Mouse (Mus musculus): ENCODE data around the gene Psmb5.

The Psmb5 gene

DNA sequence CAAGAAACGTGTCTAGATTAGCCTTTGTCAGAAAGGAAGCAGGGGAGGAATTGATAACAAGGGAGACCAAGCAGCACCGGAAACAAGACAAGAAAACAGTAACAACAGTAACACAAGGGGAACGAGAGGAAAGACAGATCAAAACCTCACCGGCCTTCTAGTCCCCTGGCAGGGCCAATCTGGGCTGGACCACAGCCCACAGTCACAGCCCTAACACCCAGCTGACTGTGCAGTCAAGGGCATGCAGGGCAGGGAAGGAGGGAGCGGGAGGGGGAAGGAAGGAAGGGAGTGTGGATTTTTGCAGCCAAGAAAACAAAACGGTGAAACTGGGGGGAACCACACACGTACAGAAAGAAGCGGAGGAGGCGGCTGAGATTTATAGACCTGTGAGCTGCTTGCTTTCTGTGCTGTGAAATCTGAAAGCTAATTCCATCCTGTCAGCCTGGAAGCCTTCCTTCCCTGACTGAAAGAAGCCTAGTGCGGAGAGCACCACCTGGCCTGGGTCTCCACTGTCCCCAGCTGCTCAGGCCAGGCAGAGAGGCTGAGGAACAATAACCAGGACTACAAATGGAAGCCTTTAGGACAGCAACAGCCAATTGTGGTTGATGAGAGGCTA is 25.4 kb downstream of the Psmb5 start:
- no peak for DNase-seq (ENCODE audit: low read depth, low spot score)

DNA sequence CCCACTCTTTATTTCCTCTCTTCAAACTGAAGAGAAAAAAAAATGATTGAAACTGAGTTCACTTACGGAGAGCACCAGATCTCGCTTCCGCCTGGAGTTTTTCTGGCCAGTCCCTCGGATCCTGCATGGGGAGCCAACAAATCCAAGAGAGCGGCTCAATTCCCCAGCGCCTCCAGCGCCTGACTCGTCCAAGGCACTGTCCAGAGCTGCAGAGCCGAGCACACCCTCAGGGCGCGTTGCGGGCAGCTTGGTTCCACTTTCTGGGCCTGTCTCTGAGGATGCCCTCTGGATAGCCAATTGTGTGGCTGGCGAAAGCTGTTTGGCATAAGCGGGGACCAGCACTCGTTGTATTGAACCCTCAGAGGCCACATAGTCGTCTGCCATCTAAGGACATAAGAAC is 26.8 kb downstream of the Psmb5 start:
- no peak for DNase-seq (ENCODE audit: low read depth, low spot score)

GRCm38 (mm10) chr14:54583681-54584338 is 34.0 kb downstream of the Psmb5 start:
- peak; percentile 61 for DNase-seq (ENCODE audit: low read depth, low spot score)

- no peak for DNase-seq (ENCODE audit: low read depth, low spot score)
These were observed 35.3 kb downstream of the Psmb5 start for GRCm38 (mm10) chr14:54582536-54582935.

DNA sequence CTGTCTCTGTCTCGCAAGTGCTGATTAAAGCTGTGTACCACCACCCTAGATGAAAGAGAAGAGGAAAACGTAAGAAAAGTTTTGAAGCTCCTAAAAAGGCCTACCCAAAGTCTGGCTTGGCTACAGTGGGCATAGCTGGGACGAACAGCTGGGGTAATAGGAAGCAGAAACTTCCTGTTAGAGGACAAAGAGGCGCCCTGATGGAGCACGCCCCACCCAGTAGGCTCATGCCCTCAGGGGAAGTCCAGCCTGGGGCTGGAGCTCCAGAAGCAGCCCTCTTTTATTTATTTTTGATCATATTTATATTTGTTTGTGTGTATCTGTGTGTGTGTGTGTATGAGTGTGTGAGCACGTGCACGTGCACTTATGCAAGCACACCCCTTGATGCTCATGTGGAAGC is 38.2 kb downstream of the Psmb5 start:
- DNase-seq (ENCODE audit: low read depth, low spot score), result no peak

- no peak for DNase-seq (ENCODE audit: low read depth, low spot score)
These were observed 39.8 kb downstream of the Psmb5 start for GRCm38 (mm10) chr14:54578063-54578462.

GRCm38 (mm10) chr14:54577089-54577982 is 40.5 kb downstream of the Psmb5 start, which contains the start of gene Ajuba:
Gene Ajuba, minus strand, starts transcription at chr14:54577558.
- DNase-seq (ENCODE audit: low read depth, low spot score), result no peak

GRCm38 (mm10) chr14:54576241-54577088 is 41.4 kb downstream of the Psmb5 start:
- DNase-seq (ENCODE audit: low read depth, low spot score), result no peak

- no peak for DNase-seq (ENCODE audit: low read depth, low spot score)
These were observed 42.2 kb downstream of the Psmb5 start for GRCm38 (mm10) chr14:54575631-54576030.

- no peak for DNase-seq (ENCODE audit: low read depth, low spot score)
These were observed 42.8 kb downstream of the Psmb5 start for GRCm38 (mm10) chr14:54575031-54575430.

GRCm38 (mm10) chr14:54574253-54574652 is 43.6 kb downstream of the Psmb5 start:
- DNase-seq (ENCODE audit: low read depth, low spot score), result no peak

- DNase-seq (ENCODE audit: low read depth, low spot score), result peak; percentile 42
These were observed 44.8 kb downstream of the Psmb5 start for GRCm38 (mm10) chr14:54572790-54573736.

DNA sequence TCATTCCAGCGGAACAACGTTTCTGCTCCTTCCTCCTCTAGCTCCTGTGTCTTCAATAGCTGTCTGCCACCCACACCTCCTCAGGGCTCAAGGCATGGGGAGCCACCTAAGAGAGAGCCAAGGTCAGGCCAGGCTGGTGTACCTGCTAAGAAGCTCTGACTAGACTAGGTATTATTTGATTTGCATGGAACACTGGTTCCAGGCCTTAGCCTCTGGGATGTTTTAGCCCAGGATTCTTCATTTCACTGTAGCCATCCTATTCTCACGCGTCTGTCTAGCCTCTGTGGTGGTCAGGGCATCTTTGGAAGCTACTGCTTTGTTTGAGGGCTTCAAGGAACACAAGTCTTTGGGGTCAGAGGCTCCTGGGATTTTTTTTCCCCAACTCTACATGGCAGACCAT is 45.7 kb downstream of the Psmb5 start:
- DNase-seq (ENCODE audit: low read depth, low spot score), result no peak

DNA sequence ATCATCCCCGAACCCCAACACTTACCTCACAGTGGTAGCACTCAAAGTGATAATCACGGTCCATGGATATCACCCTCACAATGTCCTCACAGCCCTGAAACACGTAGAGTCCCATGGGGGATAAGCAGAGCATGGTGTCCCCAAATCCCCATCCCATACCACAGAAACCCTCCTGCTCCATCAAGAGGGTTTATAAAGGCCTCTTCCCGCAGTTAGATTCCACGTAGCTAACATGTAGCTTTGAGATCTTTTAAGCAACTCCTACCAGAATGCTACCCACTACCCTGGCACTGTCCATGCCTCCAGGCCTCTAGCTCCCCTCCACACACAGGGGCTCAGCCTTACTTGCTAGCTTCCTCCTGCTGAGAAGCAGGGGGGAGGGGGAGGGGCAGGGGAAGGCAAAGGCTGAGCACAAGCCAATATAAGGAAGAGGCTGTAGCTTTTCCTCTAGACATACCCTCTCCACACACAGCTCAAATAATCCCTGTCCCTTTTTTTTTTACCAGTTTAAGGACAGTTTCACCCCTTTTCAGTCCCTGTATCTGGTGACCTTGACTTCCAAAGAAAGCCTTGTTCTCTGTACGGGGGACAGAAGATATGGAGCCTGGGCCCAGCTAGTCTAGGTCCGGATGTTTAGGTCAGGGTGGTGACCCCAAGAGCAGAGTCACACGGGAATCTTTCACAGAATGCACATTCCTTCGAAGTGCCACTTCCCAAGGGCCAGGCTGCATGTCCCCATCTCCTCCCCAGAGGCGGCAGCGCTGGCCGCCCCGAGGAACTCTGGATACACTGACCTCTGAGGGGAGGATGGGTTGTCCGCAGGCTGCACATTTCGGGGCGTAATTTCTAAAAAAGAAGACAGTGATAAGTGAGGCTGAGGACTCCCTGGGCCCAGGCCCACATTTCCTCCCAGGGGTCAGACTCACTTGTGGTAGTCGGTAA is 48.1 kb downstream of the Psmb5 start:
- DNase-seq (ENCODE audit: low read depth, low spot score), result no peak

GRCm38 (mm10) chr14:54568694-54569414 is 49.0 kb downstream of the Psmb5 start:
- DNase-seq (ENCODE audit: low read depth, low spot score), result peak; percentile 43

Data from retina, adult 2 months (tissue).